Comparison of ENCODE assay signal across 10 mouse cellular contexts in the genomic region with DNA sequence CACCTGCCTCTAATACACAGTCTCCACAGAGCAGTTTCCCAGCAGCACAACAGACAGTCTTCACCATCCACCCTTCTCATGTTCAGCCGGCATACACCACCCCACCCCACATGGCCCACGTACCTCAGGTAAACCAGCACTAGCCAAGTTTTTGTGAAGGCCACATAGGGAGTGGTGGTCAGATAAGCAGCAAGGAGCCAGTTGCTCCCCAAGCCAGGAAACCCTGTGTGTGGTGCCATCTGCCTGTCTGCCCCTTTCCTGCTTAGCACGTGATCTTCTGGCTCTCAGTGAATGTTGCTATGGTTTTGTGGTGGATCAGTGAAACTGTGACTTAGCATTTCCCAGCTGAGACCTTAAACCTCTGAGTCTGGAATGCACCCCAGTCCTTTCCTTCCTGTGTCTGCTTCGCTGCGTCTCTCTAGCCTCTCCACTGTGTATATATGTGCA. TPM values are rescaled to one million over a fixed set of nuclear protein-coding genes. Genes with fewer than 3 reads are reported as not detected.
A peak's percentile ranks its signal among the peaks of the same experiment; 100 is the strongest.
DNase-seq lines count a peak whose midpoint lies in the region; ATAC-seq and TF ChIP-seq lines count a peak whose summit lies in the region.
"Had no signal": no experiment of that assay in that cellular context is flagged by ENCODE, and none has a peak within 500 bp of the region (broad histone marks: within the 10 kb centered on the region; RNA-seq: fewer than 3 reads in every experiment).

No protein-coding gene starts in this region.

- no peaks in the 10 kb centered on the region for H3K9me3 ChIP-seq in hindbrain, embryonic 10.5 days
- no peaks in the 10 kb centered on the region for H3K9me3 ChIP-seq in hindbrain, embryonic 12.5 days (replicated peaks)
- H3K9me3 ChIP-seq in stomach, embryonic 14.5 days (ENCODE audit: control insufficient read depth, low read depth, low read length), result no peaks in the 10 kb centered on the region
- no peaks in the 10 kb centered on the region for H3K9me3 ChIP-seq in stomach, postnatal 0 days (ENCODE audit: control insufficient read depth, low read length)
- H3K9me3 ChIP-seq in stomach, embryonic 16.5 days (replicated peaks; ENCODE audit: control insufficient read depth, low read length), result no peaks in the 10 kb centered on the region
- H3K9me3 ChIP-seq: midbrain, embryonic 10.5 days had no signal

- no peak overlapping the region for H3K9ac ChIP-seq in hindbrain, embryonic 12.5 days
- no peak overlapping the region for H3K9ac ChIP-seq in stomach, embryonic 14.5 days (replicated peaks; ENCODE audit: low read depth, low read length)
- no peak overlapping the region for H3K9ac ChIP-seq in stomach, postnatal 0 days (ENCODE audit: low read length)
- no peak overlapping the region for H3K9ac ChIP-seq in stomach, embryonic 16.5 days (ENCODE audit: low read length)

- H3K27ac ChIP-seq in hindbrain, embryonic 10.5 days, result peak overlapping the region; percentile 5; the same call in 1 of the 2 replicates
- H3K27ac ChIP-seq in hindbrain, embryonic 12.5 days, result no peak overlapping the region
- peak overlapping the region; percentile 10; the same call in 1 of the 2 replicates for H3K27ac ChIP-seq in stomach, embryonic 14.5 days (ENCODE audit: low read length)
- H3K27ac ChIP-seq in stomach, postnatal 0 days (replicated peaks), result no peak overlapping the region
- no peak overlapping the region for H3K27ac ChIP-seq in stomach, embryonic 16.5 days (ENCODE audit: low read length)
- H3K27ac ChIP-seq: midbrain, embryonic 10.5 days had no signal

- TF ChIP-seq EP300 in stomach, postnatal 0 days (optimal IDR thresholded peaks at IDR 0.05), result no peak

- H3K4me1 ChIP-seq in hindbrain, embryonic 10.5 days (replicated peaks), result no peaks in the 10 kb centered on the region
- no peaks in the 10 kb centered on the region for H3K4me1 ChIP-seq in hindbrain, embryonic 12.5 days
- H3K4me1 ChIP-seq in stomach, embryonic 14.5 days (ENCODE audit: control insufficient read depth, insufficient read depth, low read length), result no peaks in the 10 kb centered on the region
- H3K4me1 ChIP-seq in stomach, postnatal 0 days (replicated peaks; ENCODE audit: control insufficient read depth, insufficient read depth), result no peaks in the 10 kb centered on the region
- H3K4me1 ChIP-seq in stomach, embryonic 16.5 days (ENCODE audit: control insufficient read depth, insufficient read depth, low read length), result no peaks in the 10 kb centered on the region
- H3K4me1 ChIP-seq: midbrain, embryonic 10.5 days had no signal

- no peak for ATAC-seq in hindbrain, embryonic 12.5 days (ENCODE audit: low FRiP score)
- no peak for ATAC-seq in stomach, embryonic 14.5 days (ENCODE audit: insufficient number of reproducible peaks, insufficient read depth, low FRiP score, low read depth)
- no peak for ATAC-seq in stomach, postnatal 0 days (ENCODE audit: low FRiP score, low TSS enrichment)
- ATAC-seq in stomach, embryonic 16.5 days (ENCODE audit: insufficient read depth, low FRiP score), result 0 out of 2 replicates have a peak, but pooled peaks have one; percentile 8
- ATAC-seq in frontal cortex, adult (ENCODE audit: low TSS enrichment), result no peak

- DNase-seq in hindbrain, embryonic 10.5 days (ENCODE audit: low spot score), result no peak
- DNase-seq in stomach, postnatal 0 days (ENCODE audit: low spot score), result no peak
- DNase-seq in fibroblast of lung, adult 2 months (ENCODE audit: low read depth), result peak; percentile 27
- no peak for DNase-seq in left cerebral cortex, adult 11 months (ENCODE audit: low spot score)
- DNase-seq: gastrocnemius, postnatal 10 days had no signal

- H3K4me3 ChIP-seq in hindbrain, embryonic 10.5 days, result no peak overlapping the region
- H3K4me3 ChIP-seq in hindbrain, embryonic 12.5 days, result no peak overlapping the region
- no peak overlapping the region for H3K4me3 ChIP-seq in stomach, embryonic 14.5 days (ENCODE audit: low read depth, low read length)
- no peak overlapping the region for H3K4me3 ChIP-seq in stomach, postnatal 0 days (ENCODE audit: low read depth, low read length)
- no peak overlapping the region for H3K4me3 ChIP-seq in stomach, embryonic 16.5 days (replicated peaks; ENCODE audit: low read length)
- H3K4me3 ChIP-seq: midbrain, embryonic 10.5 days had no signal

- no peak overlapping the region for H3K4me2 ChIP-seq in hindbrain, embryonic 12.5 days (replicated peaks)
- H3K4me2 ChIP-seq in stomach, embryonic 14.5 days (replicated peaks; ENCODE audit: low read depth, low read length), result no peak overlapping the region
- H3K4me2 ChIP-seq in stomach, postnatal 0 days (replicated peaks; ENCODE audit: low read depth), result no peak overlapping the region
- no peak overlapping the region for H3K4me2 ChIP-seq in stomach, embryonic 16.5 days (ENCODE audit: low read depth, low read length)

- WGBS in hindbrain, embryonic 10.5 days, result 91% methylated on average over 5 of the region's 5 CpGs
- 91% methylated on average over 5 of the region's 5 CpGs for WGBS in hindbrain, embryonic 12.5 days
- WGBS in stomach, embryonic 14.5 days, result 81% methylated on average over 5 of the region's 5 CpGs
- 73% methylated on average over 5 of the region's 5 CpGs for WGBS in stomach, postnatal 0 days
- 92% methylated on average over 5 of the region's 5 CpGs for WGBS in stomach, embryonic 16.5 days

- H3K27me3 ChIP-seq in hindbrain, embryonic 10.5 days (ENCODE audit: insufficient read depth, poor library complexity, severe bottlenecking), result no peaks in the 10 kb centered on the region
- H3K27me3 ChIP-seq in hindbrain, embryonic 12.5 days, result no peaks in the 10 kb centered on the region
- H3K27me3 ChIP-seq in stomach, embryonic 14.5 days (ENCODE audit: control insufficient read depth, insufficient read depth, low read length), result no peaks in the 10 kb centered on the region
- no peaks in the 10 kb centered on the region for H3K27me3 ChIP-seq in stomach, postnatal 0 days (ENCODE audit: control insufficient read depth, insufficient read depth, low read length)
- H3K27me3 ChIP-seq in stomach, embryonic 16.5 days (ENCODE audit: control insufficient read depth, insufficient read depth, low read length), result no peaks in the 10 kb centered on the region

- TF ChIP-seq CTCF in stomach, postnatal 0 days (IDR thresholded peaks at IDR 0.05; ENCODE audit: low read depth), result no peak

- peaks cover 96% of the 10 kb centered on the region for H3K36me3 ChIP-seq in hindbrain, embryonic 10.5 days
- peaks cover 59% of the 10 kb centered on the region for H3K36me3 ChIP-seq in hindbrain, embryonic 12.5 days
- H3K36me3 ChIP-seq in stomach, embryonic 14.5 days (ENCODE audit: control insufficient read depth, insufficient read depth, low read length), result peaks cover 59% of the 10 kb centered on the region
- H3K36me3 ChIP-seq in stomach, postnatal 0 days (ENCODE audit: control insufficient read depth, insufficient read depth, low read length), result peaks cover 21% of the 10 kb centered on the region
- peaks cover 2% of the 10 kb centered on the region; the same call in 1 of the 2 replicates for H3K36me3 ChIP-seq in stomach, embryonic 16.5 days (ENCODE audit: control insufficient read depth, insufficient read depth, low read length)

RNA-seq across cellular contexts. Expression of a gene that starts 25.9 kb away (rescaled TPM):
- polyA plus RNA-seq in hindbrain, embryonic 10.5 days (2016; fragmentation: Nextera tagmentation; extraction: Ambion mirVana), result 9.3 and 11.1 TPM in 2 replicates
- 11.4 and 12.1 TPM in 2 replicates for polyA plus RNA-seq in hindbrain, embryonic 12.5 days (2016; fragmentation: Nextera tagmentation; extraction: Ambion mirVana)
- 15.4 and 17.2 TPM in 2 replicates for polyA plus RNA-seq in stomach, embryonic 14.5 days (2014; fragmentation: Nextera tagmentation; extraction: Ambion mirVana)
- polyA plus RNA-seq in stomach, postnatal 0 days (2015; fragmentation: Nextera tagmentation; extraction: Ambion mirVana), result 7.9 and 8.6 TPM in 2 replicates
- 8.3 and 8.8 TPM in 2 replicates for polyA plus RNA-seq in stomach, embryonic 16.5 days (2015; fragmentation: Nextera tagmentation; extraction: Ambion mirVana)

RNA-seq across cellular contexts. Expression of a gene that starts 37.3 kb away (rescaled TPM):
- polyA plus RNA-seq in hindbrain, embryonic 10.5 days (2016; fragmentation: Nextera tagmentation; extraction: Ambion mirVana), result 44.8 and 54.5 TPM in 2 replicates
- 48.1 and 50.5 TPM in 2 replicates for polyA plus RNA-seq in hindbrain, embryonic 12.5 days (2016; fragmentation: Nextera tagmentation; extraction: Ambion mirVana)
- 17.6 and 17.8 TPM in 2 replicates for polyA plus RNA-seq in stomach, embryonic 14.5 days (2014; fragmentation: Nextera tagmentation; extraction: Ambion mirVana)
- 24.3 and 26.7 TPM in 2 replicates for polyA plus RNA-seq in stomach, postnatal 0 days (2015; fragmentation: Nextera tagmentation; extraction: Ambion mirVana)
- 16.9 and 17.4 TPM in 2 replicates for polyA plus RNA-seq in stomach, embryonic 16.5 days (2015; fragmentation: Nextera tagmentation; extraction: Ambion mirVana)

Comparison
In these comparisons a context has a peak if more than half of its experiments do, and no peak if none do; other contexts are left out.
1. H3K27ac ChIP-seq: peak in hindbrain, embryonic 10.5 days (single experiment) and stomach, embryonic 14.5 days (single experiment); none in hindbrain, embryonic 12.5 days (single experiment), stomach, postnatal 0 days (single experiment) and stomach, embryonic 16.5 days (single experiment).